Mouse (Mus musculus) heart, embryonic 10.5 days (tissue): ENCODE measurements at regions not wholly inside any gene's neighbourhood (a gene's known extent, or its start where the extent isn't known, plus 50 kb on each side); places are given as distances from the start of the nearest gene placed in this dataset.
A peak's percentile ranks its signal among the peaks of the same experiment; 100 is the strongest.

Experiments used
- DNase-seq: peaks from one replicate; pipeline ENCODE4 v3.0.0-alpha.2; 2017; ENCODE audit warnings: low spot score
- H3K27ac ChIP-seq: fragments of 300-500 bp; sonication (generic); 2 replicates; pipeline ENCODE4 v1.5.1; 2016; ENCODE audit warnings: mild to moderate bottlenecking
- H3K27me3 ChIP-seq: fragments of 300-500 bp; sonication (generic); 2 replicates; pipeline ENCODE4 v1.6.1; 2016; ENCODE audit warnings: mild to moderate bottlenecking; ENCODE audit not compliant: poor library complexity, insufficient read depth, severe bottlenecking
- H3K36me3 ChIP-seq: fragments of 300-500 bp; sonication (generic); 2 replicates; pipeline ENCODE4 v1.6.1; 2016; ENCODE audit warnings: mild to moderate bottlenecking, moderate library complexity
- H3K4me1 ChIP-seq: fragments of 300-500 bp; sonication (generic); 2 replicates; pipeline ENCODE4 v1.6.1; 2016; ENCODE audit warnings: mild to moderate bottlenecking
- H3K4me3 ChIP-seq: fragments of 300-500 bp; sonication (generic); 2 replicates; pipeline ENCODE4 v1.5.1; 2016; ENCODE audit warnings: mild to moderate bottlenecking, moderate library complexity
- H3K9me3 ChIP-seq: fragments of 300-500 bp; sonication (generic); 2 replicates; pipeline ENCODE4 v1.6.1; 2016; ENCODE audit warnings: mild to moderate bottlenecking, moderate library complexity
- WGBS: fragments of 180-500 bp; shearing (Covaris S2); methylation state at CpG from one replicate; pipeline ENCODE4 v1.1.7; 2016; 5-methylcytosine and 5-hydroxymethylcytosine counted together

- Histone ChIP-seq H3K4me3 (no peak overlapping the region), H3K36me3 (no peaks in the 10 kb centered on the region), H3K27me3 (no peaks in the 10 kb centered on the region), H3K4me1 (peaks cover 40% of the 10 kb centered on the region), H3K9me3 (no peaks in the 10 kb centered on the region), H3K27ac (no peak overlapping the region)
- no peak for DNase-seq
- WGBS = 54% methylated on average over 12 of the region's 12 CpGs
Measured at GRCm38 (mm10) chr7:64053766-64054165, 99.9 kb upstream of the Trpm1 start.

GRCm38 (mm10) chr7:64052400-64052799 lies 101.2 kb upstream of the Trpm1 start:
- Histone ChIP-seq H3K27me3 (no peaks in the 10 kb centered on the region), H3K36me3 (no peaks in the 10 kb centered on the region), H3K4me1 (peaks cover 38% of the 10 kb centered on the region), H3K4me3 (no peak overlapping the region), H3K27ac (no peak overlapping the region), H3K9me3 (no peaks in the 10 kb centered on the region)
- 87% methylated on average over 9 of the region's 9 CpGs for WGBS
- DNase-seq = no peak

GRCm38 (mm10) chr7:64050826-64051401 lies 102.7 kb upstream of the Trpm1 start:
- WGBS = 79% methylated on average over 3 of the region's 3 CpGs
- H3K36me3 ChIP-seq = no peaks in the 10 kb centered on the region
- no peaks in the 10 kb centered on the region for H3K9me3 ChIP-seq
- no peak for DNase-seq
- H3K4me3 ChIP-seq = no peak overlapping the region
- no peaks in the 10 kb centered on the region for H3K27me3 ChIP-seq
- peaks cover 39% of the 10 kb centered on the region for H3K4me1 ChIP-seq
- peak overlapping the region; percentile 97 for H3K27ac ChIP-seq

- WGBS = 70% methylated on average over 5 of the region's 5 CpGs
Measured at GRCm38 (mm10) chr7:64050246-64050645, 103.4 kb upstream of the Trpm1 start.

GRCm38 (mm10) chr7:64049183-64049965 lies 104.3 kb upstream of the Trpm1 start:
- Histone ChIP-seq H3K4me1 (peaks cover 39% of the 10 kb centered on the region), H3K27ac (peak overlapping the region; percentile 97), H3K9me3 (no peaks in the 10 kb centered on the region), H3K36me3 (no peaks in the 10 kb centered on the region), H3K27me3 (no peaks in the 10 kb centered on the region), H3K4me3 (peak overlapping the region; percentile 61)
- 22% methylated on average over 11 of the region's 11 CpGs for WGBS
- peak; percentile 94 for DNase-seq

More at GRCm38 (mm10) chr7:64050246-64050645, 103.4 kb upstream of the Trpm1 start:
- no peaks in the 10 kb centered on the region for H3K36me3 ChIP-seq
- H3K27ac ChIP-seq = peak overlapping the region; percentile 97
- no peak for DNase-seq
- no peaks in the 10 kb centered on the region for H3K27me3 ChIP-seq
- peaks cover 39% of the 10 kb centered on the region for H3K4me1 ChIP-seq
- no peaks in the 10 kb centered on the region for H3K9me3 ChIP-seq
- no peak overlapping the region for H3K4me3 ChIP-seq

GRCm38 (mm10) chr7:64048452-64049182 lies 105.0 kb upstream of the Trpm1 start:
- Histone ChIP-seq H3K4me1 (peaks cover 42% of the 10 kb centered on the region), H3K36me3 (no peaks in the 10 kb centered on the region), H3K27ac (peak overlapping the region; percentile 97), H3K9me3 (no peaks in the 10 kb centered on the region), H3K4me3 (peak overlapping the region; percentile 61), H3K27me3 (no peaks in the 10 kb centered on the region)
- 2% methylated on average over 21 of the region's 21 CpGs for WGBS
- peak; percentile 98 for DNase-seq

- Histone ChIP-seq H3K9me3 (no peaks in the 10 kb centered on the region), H3K27me3 (no peaks in the 10 kb centered on the region), H3K27ac (peak overlapping the region; percentile 97), H3K36me3 (no peaks in the 10 kb centered on the region), H3K4me1 (peaks cover 48% of the 10 kb centered on the region), H3K4me3 (peak overlapping the region; percentile 61; the same call in 1 of the 2 replicates)
- WGBS = 79% methylated on average over 4 of the region's 4 CpGs
- no peak for DNase-seq
Measured at GRCm38 (mm10) chr7:64047831-64048230, 105.8 kb upstream of the Trpm1 start.

- no peak for DNase-seq
- H3K4me3 ChIP-seq = no peak overlapping the region
- WGBS = 90% methylated on average over 3 of the region's 3 CpGs
Measured at GRCm38 (mm10) chr7:64045292-64045691, 106.6 kb upstream of the Klf13 start.

GRCm38 (mm10) chr7:64042978-64043377 lies 104.3 kb upstream of the Klf13 start:
- no peak for DNase-seq
- Histone ChIP-seq H3K9me3 (no peaks in the 10 kb centered on the region), H3K27ac (peak overlapping the region; percentile 63; the same call in 1 of the 2 replicates), H3K27me3 (no peaks in the 10 kb centered on the region), H3K36me3 (no peaks in the 10 kb centered on the region), H3K4me3 (no peak overlapping the region), H3K4me1 (peaks cover 43% of the 10 kb centered on the region)
- 51% methylated on average over 2 of the region's 2 CpGs for WGBS

More at GRCm38 (mm10) chr7:64045292-64045691, 106.6 kb upstream of the Klf13 start:
- Histone ChIP-seq H3K9me3 (no peaks in the 10 kb centered on the region), H3K27ac (no peak overlapping the region), H3K27me3 (no peaks in the 10 kb centered on the region), H3K36me3 (no peaks in the 10 kb centered on the region), H3K4me1 (peaks cover 49% of the 10 kb centered on the region)

GRCm38 (mm10) chr7:64041303-64041702 lies 102.6 kb upstream of the Klf13 start:
- no peak for DNase-seq
- Histone ChIP-seq H3K9me3 (no peaks in the 10 kb centered on the region), H3K4me1 (peaks cover 39% of the 10 kb centered on the region), H3K27ac (no peak overlapping the region), H3K27me3 (no peaks in the 10 kb centered on the region), H3K36me3 (no peaks in the 10 kb centered on the region), H3K4me3 (no peak overlapping the region)
- WGBS = 89% methylated on average over 7 of the region's 7 CpGs

- Histone ChIP-seq H3K9me3 (no peaks in the 10 kb centered on the region), H3K36me3 (no peaks in the 10 kb centered on the region), H3K27me3 (no peaks in the 10 kb centered on the region), H3K27ac (peak overlapping the region; percentile 78; the same call in 1 of the 2 replicates), H3K4me3 (no peak overlapping the region), H3K4me1 (peaks cover 45% of the 10 kb centered on the region)
- DNase-seq = no peak
- WGBS = 78% methylated on average over 7 of the region's 7 CpGs
Measured at GRCm38 (mm10) chr7:64040026-64040737, 101.5 kb upstream of the Klf13 start.

GRCm38 (mm10) chr7:64037701-64038231 lies 99.1 kb upstream of the Klf13 start:
- no peak overlapping the region for H3K27ac ChIP-seq

More at GRCm38 (mm10) chr7:64037701-64038231, 99.1 kb upstream of the Klf13 start:
- Histone ChIP-seq H3K36me3 (no peaks in the 10 kb centered on the region), H3K4me3 (no peak overlapping the region), H3K4me1 (peaks cover 59% of the 10 kb centered on the region), H3K27me3 (no peaks in the 10 kb centered on the region), H3K9me3 (no peaks in the 10 kb centered on the region)
- no peak for DNase-seq
- 81% methylated on average over 8 of the region's 8 CpGs for WGBS
